Mouse (Mus musculus) stomach, postnatal 0 days (tissue): Measurements from ENCODE around the gene Cyp27a1.

Source experiments
- CTCF ChIP-seq: IDR thresholded peaks from 2 replicates; pipeline ENCODE4 v1.5.1; 2016; ENCODE audit warnings: antibody characterized with exemption, low read depth, mild to moderate bottlenecking, moderate library complexity
- EP300 ChIP-seq: optimal IDR thresholded peaks from 2 replicates; pipeline ENCODE3; 2016; ENCODE audit warnings: antibody characterized with exemption

DNA sequence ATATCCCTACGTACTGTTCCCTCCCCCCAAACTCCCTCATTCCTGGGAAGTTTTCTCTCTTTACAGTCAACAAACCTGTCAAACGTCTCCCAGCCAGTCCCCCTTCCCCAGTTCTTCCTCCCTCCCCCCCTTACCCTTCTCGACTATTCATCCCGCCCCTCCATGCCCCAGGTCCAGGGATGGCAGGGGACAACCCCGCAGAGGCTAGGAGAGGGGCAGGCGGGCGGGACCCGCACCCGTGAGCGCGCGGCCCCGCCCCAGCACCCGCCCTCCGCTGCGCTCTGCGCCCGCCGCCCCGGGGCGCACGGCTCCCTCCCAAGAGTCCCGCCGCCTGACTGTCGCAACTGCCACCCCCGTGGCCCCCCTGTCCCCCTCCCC, 58.1 kb downstream of the Cyp27a1 start:
- no peak for TF ChIP-seq CTCF
- TF ChIP-seq EP300, result no peak
